Mouse (Mus musculus): ENCODE results near the gene Zfp808.
A peak's percentile ranks its signal among the peaks of the same experiment; 100 is the strongest.
"Not testable (repeated sequence)": the region's sequence is repeated elsewhere in the genome, so short reads cannot be mapped to it uniquely, and the experiment has no call there.

The Zfp808 gene

DNA sequence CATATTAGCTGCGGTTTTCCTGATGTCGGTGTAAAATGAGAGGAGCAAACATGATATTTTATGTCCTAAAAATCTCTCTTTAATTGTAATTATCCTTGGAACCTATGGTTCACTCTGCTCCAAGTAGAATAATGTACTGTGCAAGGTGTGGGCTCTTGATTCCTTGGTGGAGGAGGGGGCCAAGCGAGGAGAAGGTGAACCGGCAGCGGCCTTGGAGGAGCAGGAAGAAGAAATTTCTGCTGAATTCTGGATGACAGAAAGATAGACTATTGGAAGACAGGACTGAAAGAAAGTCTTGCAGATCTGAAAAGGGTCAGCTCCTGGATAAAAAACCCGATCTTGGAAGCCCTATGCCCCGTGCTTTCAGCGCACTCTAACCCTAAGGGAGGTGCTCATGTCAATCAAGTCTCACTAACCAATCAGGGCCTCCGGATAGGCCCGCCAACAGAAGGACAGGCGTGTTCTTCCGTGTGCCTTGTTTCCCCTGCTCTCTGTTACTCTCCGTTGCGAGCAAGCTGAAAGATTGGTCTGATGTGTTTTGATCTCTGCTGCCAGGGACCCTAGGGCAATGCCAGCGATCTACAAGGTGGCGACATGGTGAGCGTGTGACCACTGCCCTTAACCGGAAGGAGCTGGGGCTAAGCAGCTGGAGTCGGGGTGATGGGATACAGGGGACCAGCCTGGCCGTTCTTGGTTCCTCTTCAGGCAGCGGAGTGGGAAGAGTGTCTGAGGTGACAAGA, at the start of gene Zfp808:
Gene Zfp808 (plus strand): TSS at position 455 of the 740 bp plus-strand sequence.
- DNase-seq (ENCODE audit: low spot score in 2 of 2) = peak in 1 of 2 experiments; percentile 17

DNA sequence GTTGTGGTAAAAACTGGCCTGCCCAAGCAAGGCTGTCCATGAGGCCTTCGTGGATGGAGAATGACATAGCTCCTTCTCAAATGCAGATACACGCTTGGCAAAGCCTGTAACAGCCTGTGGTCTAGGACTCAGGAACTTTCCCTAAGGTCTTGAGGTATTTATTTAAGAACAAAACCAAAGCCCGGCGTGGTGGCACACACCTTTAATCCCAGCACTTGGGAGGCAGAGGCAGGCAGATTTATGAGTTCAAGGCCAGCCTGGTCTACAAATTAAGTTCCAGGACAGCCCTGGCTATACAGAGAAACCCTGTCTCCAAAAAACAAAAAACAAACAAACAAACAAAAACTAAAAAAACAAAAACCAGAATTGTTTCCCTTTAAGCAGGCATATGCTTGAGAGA, 30.9 kb upstream of the Zfp808 start:
- DNase-seq (ENCODE audit: low spot score in 2 of 2) = not testable (repeated sequence)

DNA sequence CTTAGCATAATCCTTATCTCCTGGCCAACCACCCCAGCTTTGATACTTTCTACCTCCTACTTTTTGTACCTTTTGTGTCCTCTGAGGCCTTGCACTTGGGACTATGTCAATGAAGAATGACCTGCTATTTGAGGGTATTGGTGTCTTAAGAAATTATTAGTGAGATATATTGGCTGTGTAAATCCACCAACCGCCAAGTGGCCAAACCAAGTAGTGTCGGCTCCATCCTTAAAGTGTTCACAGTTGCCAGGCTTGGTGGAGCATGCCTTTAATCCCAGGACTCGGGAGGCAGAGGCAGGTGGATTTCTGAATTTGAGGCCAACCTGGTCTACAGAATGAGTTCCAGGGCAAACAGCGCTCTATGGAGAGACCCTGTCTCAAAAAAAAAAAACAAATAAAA, 30.2 kb upstream of the Zfp808 start:
- DNase-seq (ENCODE audit: low spot score in 2 of 2) = not testable (repeated sequence)

DNA sequence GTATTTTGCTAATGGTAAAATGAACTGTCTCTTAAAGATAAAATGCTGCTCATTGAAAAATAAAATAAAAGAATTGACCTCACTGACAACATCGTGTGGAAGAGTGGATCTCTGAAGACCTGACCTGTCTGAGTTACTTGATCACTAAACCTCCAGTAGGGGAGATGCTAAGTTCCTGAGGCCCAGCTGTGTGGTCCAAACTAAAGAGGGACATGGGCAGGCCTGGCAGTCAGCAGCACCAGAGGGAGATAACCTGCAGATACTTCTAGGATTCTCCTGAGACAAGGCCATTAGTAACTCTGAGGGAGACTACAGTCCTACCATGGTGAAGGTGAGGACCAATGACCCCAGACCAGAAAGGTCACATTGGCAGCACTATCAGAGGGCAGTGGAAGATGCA, 27.3 kb upstream of the Zfp808 start:
- DNase-seq (ENCODE audit: low spot score in 2 of 2) = not testable (repeated sequence)

DNA sequence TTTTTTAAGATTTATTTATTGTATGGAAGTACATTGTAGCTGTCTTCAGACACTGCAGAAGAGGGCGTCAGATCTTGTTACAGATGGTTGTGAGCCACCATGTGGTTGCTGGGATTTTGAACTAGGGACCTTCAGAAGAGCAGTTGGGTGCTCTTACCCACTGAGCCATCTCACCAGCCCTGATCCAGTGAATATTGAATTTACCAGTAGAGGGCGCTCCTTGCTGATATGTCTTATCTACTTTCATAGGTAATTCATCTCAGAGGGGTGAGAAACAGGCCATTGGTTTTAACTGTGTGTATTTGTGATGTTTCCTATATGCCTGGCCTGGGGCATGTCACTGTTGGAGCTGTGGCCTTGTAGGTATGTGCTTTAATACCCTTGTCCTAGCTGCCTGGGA, 13.8 kb upstream of the Zfp808 start:
- DNase-seq (ENCODE audit: low spot score in 2 of 2) = not testable (repeated sequence)

DNA sequence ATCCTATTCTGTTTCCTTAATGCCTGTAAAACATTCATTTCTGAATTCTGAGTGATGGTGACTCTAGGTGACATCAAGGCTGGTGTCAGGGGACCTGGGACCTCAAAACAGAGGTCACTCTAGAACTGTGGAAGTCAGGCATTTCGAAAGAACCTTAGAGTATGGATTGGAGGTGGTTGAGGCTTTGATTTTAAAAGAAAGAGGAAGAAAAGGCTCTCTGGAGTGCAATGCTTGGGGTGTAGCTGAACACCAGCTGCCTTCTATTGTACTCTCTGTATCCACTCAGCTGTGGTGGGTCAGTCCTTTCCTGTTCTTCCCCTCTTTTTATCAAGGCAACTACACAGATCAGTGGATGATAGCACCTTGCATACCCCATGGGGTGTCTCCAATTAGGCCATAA, 8.1 kb upstream of the Zfp808 start:
- not testable (repeated sequence) for DNase-seq (ENCODE audit: low spot score in 2 of 2)

DNA sequence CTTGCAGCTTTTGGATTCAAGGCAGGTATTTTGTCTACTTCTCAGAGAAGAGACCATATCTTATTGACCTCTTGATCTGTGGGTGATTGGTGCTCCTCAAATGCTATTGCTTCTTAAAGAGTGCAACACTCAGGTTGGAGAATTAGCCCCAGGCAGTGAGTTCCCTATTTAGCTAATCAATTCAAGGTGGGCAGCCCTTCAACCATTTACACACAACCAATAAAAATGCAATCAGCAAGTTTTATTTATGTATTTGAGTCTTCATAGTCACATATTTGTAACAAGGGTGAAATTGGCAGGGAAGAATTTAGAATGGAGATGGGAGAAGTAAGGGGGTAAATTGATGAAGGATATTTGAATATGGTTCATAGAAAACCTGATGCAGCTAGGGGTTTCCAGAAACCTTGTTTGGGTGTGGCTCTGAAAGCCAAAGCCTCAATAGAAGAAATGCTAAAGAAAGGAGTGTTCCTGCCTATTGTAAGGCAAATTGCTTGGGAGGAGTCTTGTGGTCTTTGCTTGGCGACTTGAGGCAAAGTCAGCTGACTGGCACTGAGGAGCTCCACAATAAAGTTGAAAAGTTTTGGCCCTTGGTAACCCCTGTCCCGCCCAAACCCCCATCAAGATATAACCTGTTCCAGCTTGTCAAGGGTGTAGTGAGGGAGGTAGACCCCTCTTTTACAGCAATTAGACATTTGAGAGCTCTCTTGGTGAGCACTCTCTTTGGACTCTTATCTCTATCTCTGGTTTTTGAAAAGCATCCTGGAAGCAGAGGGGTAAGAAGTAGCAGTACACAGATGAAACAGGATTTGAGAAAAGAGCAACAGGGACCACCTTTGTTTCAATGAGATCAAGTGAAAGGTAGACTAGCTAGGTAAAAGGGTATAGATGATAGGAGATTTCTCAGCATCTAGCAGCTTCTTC, 52.4 kb downstream of the Zfp808 start:
- not testable (repeated sequence) for DNase-seq (ENCODE audit: low spot score in 2 of 2)

DNA sequence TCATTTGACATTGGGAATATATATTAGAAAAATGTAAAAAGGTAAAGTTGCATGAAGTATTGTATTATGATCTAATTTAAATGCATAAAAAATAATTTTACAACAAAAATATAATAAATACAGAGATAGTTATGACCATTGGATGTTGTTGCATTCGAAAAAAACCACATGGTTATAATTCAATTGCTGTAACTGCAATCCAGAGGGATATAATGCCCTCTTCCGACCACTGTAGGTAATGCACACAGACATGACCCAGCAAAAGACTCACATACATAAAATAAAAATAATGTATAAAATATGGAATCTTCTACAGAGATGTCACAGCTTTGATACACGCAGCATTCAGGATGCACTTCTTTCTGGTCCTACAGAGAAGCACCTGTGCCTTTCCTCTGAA, 115.6 kb downstream of the Zfp808 start:
- DNase-seq (ENCODE audit: low spot score in 2 of 2) = no peak

DNA sequence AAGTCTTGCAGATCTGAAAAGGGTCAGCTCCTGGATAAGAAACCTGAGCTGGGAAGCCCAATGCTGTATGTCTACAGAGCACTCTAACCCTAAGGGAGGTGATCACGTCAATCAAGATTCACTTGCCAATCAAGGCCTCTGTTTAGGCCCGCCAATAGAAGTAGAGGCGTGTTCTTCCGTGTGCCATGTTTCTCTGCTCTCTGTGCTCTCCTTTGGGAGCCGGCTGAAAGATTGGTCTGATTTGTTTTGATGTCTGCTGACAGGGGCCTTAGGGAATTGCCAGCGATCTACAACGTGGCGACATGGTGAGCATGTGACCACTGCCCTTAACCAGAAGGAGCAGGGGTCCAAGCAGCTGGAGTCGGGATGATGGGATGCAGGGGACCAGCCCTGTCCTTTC, 125.5 kb downstream of the Zfp808 start:
- DNase-seq (ENCODE audit: low spot score in 2 of 2) = not testable (repeated sequence)

DNA sequence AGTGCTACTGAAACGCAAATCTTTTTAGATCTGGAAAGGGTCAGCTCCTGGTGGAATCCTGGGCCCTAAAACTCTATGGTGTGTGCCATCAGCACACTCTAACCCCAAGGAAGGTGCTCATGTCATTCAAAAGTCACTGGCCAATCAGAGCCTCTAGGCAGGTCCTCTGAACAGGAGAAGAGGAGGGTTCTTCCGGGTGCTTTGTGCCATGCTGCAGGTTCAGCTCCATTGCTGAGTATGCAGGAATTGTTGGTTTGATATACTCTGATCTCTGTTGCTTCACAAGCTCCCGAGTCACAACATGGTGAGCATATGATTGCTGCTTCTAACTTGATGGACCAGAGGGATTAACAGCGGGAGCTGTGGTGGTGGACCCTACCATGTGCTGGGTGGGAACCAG, 133.7 kb downstream of the Zfp808 start:
- DNase-seq (ENCODE audit: low spot score in 2 of 2) = no peak
